Mouse (Mus musculus) cerebellum, adult 11 months (tissue): ENCODE results near the gene Hsd3b7.
"Not testable (repeated sequence)": the region's sequence is repeated elsewhere in the genome, so short reads cannot be mapped to it uniquely, and the experiment has no call there.

Experiments used
- DNase-seq: peaks from one replicate; pipeline ENCODE4 v3.0.0; 2022

Gene Hsd3b7

GRCm38 (mm10) chr7:127820836-127821509, 20.6 kb downstream of the Hsd3b7 start:
- DNase-seq: no peak

GRCm38 (mm10) chr7:127822494-127822893, 22.1 kb downstream of the Hsd3b7 start:
- no peak for DNase-seq

DNA sequence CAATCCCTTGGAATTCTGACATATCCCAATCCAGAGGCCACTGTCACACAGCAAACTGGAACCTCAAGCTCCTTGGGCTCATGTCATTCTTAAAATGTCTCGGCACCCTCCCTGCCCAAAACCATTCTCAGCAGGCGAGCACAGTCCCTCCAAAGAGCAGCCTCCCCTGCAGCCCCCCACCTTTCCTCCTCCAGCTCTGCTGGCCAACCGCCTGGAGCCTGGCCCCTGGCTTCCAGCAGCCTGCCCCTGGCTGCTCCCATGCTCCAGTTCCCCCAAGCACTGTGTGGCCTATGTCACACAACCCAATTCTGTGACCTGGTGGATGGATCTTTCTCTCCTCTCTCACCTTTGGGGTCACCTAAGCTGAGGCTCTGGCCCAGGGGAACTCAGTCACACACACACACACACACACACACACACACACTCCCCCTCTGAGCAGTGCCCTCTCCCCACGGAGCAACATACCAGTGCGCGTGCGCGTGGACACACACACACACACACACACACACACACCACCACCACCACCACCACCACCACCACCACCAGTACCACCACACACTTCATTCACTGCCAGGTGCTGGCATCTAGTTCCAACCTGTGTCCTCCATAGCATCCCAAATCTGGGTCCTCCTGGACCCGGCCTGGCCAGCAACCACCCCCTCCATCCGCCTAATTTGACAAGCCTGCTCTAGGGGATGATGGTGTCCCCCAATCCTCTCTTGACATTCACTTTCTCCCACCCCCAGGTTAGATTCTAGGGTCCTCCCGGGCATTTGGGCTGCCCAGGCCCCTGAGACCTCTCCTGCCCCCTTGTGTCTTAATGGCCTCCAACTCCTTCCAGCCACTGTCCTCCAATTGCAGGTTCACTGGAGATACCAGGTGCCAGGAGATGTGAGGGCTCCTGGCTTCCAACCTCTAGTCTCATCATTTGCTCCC, 23.1 kb downstream of the Hsd3b7 start:
- peak; percentile 60 for DNase-seq

- peak; percentile 76 for DNase-seq
These were observed 23.9 kb downstream of the Hsd3b7 start, which contains the start of the genes Stx4a and Stx1b for GRCm38 (mm10) chr7:127824176-127824871. Gene Stx4a (plus strand): TSS chr7:127824294. Gene Stx1b (minus strand): TSS chr7:127824549.

DNA sequence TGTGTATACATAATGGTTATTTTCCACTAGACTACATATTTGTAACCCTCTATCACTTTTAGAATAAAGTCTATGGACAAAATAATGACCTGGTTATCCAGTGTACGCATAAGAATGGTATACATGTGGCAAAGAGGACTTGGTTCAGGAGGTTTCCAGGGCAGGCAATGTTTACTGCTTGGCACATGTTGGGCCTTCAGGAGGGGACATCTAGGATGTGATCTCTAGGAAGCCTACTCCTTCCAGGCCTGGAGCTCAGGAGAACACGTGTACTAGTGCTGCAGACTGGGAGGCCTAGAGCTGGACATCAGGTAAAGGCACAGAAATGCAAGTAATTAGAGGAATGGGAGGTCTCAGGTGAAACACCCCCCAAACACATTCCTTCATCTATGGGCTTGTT, 35.1 kb downstream of the Hsd3b7 start:
- no peak for DNase-seq

- no peak for DNase-seq
These were observed 37.1 kb downstream of the Hsd3b7 start for GRCm38 (mm10) chr7:127837473-127837872.

DNA sequence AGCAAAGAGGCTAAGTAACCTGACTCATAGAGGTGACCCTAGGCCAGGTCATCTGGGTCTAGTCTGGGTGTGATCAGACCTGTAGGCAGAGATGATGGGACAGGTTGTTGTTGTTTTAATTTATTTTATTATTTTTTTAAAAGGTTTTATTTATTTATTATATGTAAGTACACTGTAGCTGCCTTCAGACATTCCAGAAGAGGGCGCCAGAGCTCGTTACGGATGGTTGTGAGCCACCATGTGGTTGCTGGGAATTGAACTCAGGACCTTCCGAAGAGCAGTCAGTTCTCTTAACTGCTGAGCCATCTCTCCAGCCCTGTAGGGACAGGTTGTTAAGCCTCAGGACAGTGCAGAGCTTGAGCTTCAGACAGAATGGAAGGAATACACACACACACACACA, 37.5 kb downstream of the Hsd3b7 start:
- DNase-seq: not testable (repeated sequence)

- not testable (repeated sequence) for DNase-seq
These were observed 39.6 kb downstream of the Hsd3b7 start for GRCm38 (mm10) chr7:127840031-127840430.

- DNase-seq: peak; percentile 76
These were observed 40.5 kb downstream of the Hsd3b7 start for GRCm38 (mm10) chr7:127840886-127841285.

DNA sequence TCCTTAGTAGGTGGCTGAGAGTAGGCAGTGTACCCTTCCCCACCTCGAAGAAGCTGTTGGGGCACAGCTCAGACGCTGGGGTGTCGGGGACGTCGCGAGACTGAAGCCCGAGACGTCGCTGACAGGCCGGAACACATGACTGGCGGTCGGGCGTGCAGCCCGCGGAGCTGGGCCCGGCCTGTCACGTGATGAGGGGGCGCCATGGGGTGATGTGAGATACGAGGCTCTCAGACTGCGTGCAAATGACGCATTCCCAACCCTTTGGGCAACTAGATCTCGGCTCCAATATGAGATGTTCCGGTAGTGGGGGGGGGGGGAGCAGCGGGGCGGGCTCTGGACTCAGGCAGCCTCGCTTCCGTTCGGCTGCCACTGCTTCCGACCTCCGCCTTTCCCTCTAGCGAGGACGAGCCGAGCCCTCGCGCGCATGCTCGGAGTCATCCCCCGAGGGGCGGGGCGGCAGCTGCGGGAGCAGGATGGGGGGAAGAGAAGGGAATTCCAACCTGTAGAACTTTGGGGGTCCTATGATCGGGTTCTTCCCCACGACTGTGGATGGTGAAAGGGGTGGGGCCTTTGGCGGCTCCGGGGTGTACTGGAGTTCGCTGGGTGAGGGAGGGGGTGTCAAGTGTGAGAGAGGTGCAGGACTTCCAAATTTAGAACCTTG, 41.1 kb downstream of the Hsd3b7 start:
- peak; percentile 93 for DNase-seq

- DNase-seq: peak; percentile 78
These were observed 41.8 kb downstream of the Hsd3b7 start for GRCm38 (mm10) chr7:127842001-127842718.

GRCm38 (mm10) chr7:127849973-127850875, 49.8 kb downstream of the Hsd3b7 start:
- DNase-seq: no peak

- no peak for DNase-seq
These were observed 50.5 kb downstream of the Hsd3b7 start for GRCm38 (mm10) chr7:127850906-127851305.
